Mouse (Mus musculus) thymus, postnatal 4 days (tissue): ENCODE measurements around the gene Mocs1.

Experiments used
- DNase-seq: peaks from one replicate; pipeline ENCODE4 v3.0.0; 2021

The Mocs1 gene

DNA sequence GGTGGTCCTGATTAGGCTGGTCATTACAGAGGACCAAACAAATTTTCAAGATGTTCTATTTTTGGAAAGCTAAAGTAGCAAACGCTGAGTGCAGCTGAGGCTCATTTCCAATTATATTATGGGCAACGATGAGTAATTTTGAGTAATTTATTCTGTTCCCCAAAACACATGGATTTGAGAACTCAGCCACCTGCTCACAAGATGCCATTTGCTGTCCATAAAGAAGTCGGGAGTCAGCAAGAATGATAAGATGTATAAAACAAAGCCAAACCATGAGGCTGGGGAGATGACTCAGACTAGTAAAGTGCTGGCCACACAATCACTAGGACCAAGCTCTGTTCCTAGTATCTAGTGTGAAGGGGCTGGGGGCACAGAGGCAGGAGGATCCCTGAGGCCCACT lies 56.3 kb downstream of the Mocs1 start:
- no peak for DNase-seq

DNA sequence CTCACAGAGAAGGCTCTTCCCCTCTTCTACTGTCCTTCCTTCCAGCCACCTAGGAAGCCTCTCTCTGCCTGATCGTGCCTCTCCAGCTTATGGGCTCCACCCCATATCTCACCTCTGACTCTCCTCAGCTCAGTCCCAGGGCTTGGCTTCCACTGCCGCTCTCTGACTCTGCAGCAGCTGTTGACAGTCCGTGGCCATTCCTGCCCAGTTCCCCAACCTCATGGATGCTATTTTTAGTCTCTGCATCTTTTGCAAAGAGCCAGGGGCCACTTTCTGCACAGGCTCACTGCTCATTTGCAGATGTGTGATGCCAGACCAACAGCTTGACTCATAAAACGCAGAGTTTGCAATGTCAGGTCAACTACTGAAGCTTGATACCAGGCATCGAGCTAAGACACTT lies 60.9 kb downstream of the Mocs1 start:
- DNase-seq, result no peak

GRCm38 (mm10) chr17:49493276-49493675 lies 65.1 kb downstream of the Mocs1 start:
- DNase-seq, result no peak

- DNase-seq, result no peak
Measured at GRCm38 (mm10) chr17:49498169-49498568, 70.0 kb downstream of the Mocs1 start.

GRCm38 (mm10) chr17:49499635-49500034 lies 71.5 kb downstream of the Mocs1 start:
- DNase-seq, result no peak

- DNase-seq, result no peak
Measured at GRCm38 (mm10) chr17:49500234-49500633, 72.1 kb downstream of the Mocs1 start.

- DNase-seq, result no peak
Measured at GRCm38 (mm10) chr17:49503246-49503900, 75.2 kb downstream of the Mocs1 start.
